ENCODE assay signal across 10 mouse cellular contexts in the genomic region with DNA sequence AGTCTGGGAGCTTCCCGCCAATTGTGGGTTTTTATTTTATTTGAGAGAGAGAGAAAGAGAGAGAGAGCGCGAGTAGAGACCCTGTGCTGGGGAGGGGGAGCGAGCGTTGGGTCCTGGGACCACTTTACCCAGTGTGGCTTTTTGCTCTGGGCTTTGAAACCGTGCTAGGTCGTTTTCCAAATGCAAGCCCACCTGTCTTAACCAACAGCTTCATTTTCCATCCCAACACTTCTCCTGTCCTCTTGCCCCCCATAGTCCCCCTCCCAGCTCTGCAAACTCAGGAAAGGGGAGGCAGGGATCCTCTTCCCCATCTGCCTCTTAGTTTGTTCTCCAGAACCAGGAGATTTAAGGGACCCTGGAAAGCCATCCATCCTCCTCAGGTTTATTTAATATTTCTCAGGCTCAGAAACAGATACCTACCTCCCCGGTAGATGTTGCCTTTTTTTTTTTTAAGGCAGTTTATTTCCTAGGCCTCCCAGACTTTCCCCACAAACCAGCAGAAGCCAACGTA. TPM values are rescaled to one million over a fixed set of nuclear protein-coding genes. Genes with fewer than 3 reads are reported as not detected.
DNase-seq lines count a peak whose midpoint lies in the region; ATAC-seq and TF ChIP-seq lines count a peak whose summit lies in the region.
"Had no signal": no experiment of that assay in that cellular context is flagged by ENCODE, and none has a peak within 500 bp of the region (broad histone marks: within the 10 kb centered on the region; RNA-seq: fewer than 3 reads in every experiment).

No protein-coding gene starts in this region.

- H3K9ac ChIP-seq in heart, embryonic 11.5 days (ENCODE audit: low read depth, low read length) = peak overlapping the region; percentile 59
- peak overlapping the region; percentile 48 for H3K9ac ChIP-seq in limb, embryonic 13.5 days

- TF ChIP-seq CTCF in testis, adult 2 months (IDR thresholded peaks at IDR 0.05; ENCODE audit: control insufficient read depth, insufficient read depth, insufficient replicate concordance, low read depth, low read length) = no peak

- 9% methylated on average over 9 of the region's 9 CpGs for WGBS in heart, embryonic 11.5 days (ENCODE audit: insufficient replicate concordance)
- 7% methylated on average over 9 of the region's 9 CpGs for WGBS in limb, embryonic 13.5 days

- H3K27ac ChIP-seq in heart, embryonic 11.5 days (ENCODE audit: low read depth, low read length) = no peak overlapping the region
- no peak overlapping the region for H3K27ac ChIP-seq in testis, adult 2 months (ENCODE audit: control insufficient read depth, insufficient read depth, low read depth, low read length)
- H3K27ac ChIP-seq in limb, embryonic 13.5 days = peak overlapping the region; percentile 22; the same call in 1 of the 2 replicates

- H3K4me1 ChIP-seq in heart, embryonic 11.5 days (ENCODE audit: control insufficient read depth, insufficient read depth, low read length) = peaks cover 11% of the 10 kb centered on the region
- peaks cover 6% of the 10 kb centered on the region for H3K4me1 ChIP-seq in testis, adult 2 months (ENCODE audit: control insufficient read depth, insufficient read depth, low read length)
- H3K4me1 ChIP-seq in limb, embryonic 13.5 days = peaks cover 15% of the 10 kb centered on the region

- H3K4me2 ChIP-seq in heart, embryonic 11.5 days = peak overlapping the region; percentile 61
- peak overlapping the region; percentile 61 for H3K4me2 ChIP-seq in limb, embryonic 13.5 days (replicated peaks)

- peaks cover 61% of the 10 kb centered on the region for H3K27me3 ChIP-seq in heart, embryonic 11.5 days (ENCODE audit: control insufficient read depth, insufficient read depth, low read length)
- peaks cover 7% of the 10 kb centered on the region for H3K27me3 ChIP-seq in testis, adult 2 months (ENCODE audit: control insufficient read depth, insufficient read depth, low read length)
- H3K27me3 ChIP-seq in limb, embryonic 13.5 days = peaks cover 89% of the 10 kb centered on the region

- ATAC-seq in heart, embryonic 11.5 days (replicated peaks; ENCODE audit: insufficient number of reproducible peaks, low FRiP score, low TSS enrichment) = no peak
- ATAC-seq in limb, embryonic 13.5 days (ENCODE audit: low FRiP score, low read depth) = no peak

- H3K4me3 ChIP-seq in heart, embryonic 11.5 days (ENCODE audit: low read depth, low read length) = peak overlapping the region; percentile 28
- H3K4me3 ChIP-seq in testis, adult 2 months (ENCODE audit: control insufficient read depth, low read depth, low read length) = peak overlapping the region; percentile 57
- H3K4me3 ChIP-seq in limb, embryonic 13.5 days = peak overlapping the region; percentile 38

- TF ChIP-seq POLR2A in testis, adult 2 months (IDR thresholded peaks at IDR 0.05; ENCODE audit: control insufficient read depth, low read depth, low read length) = no peak

- no peak for DNase-seq in heart, adult 18-20 months
- DNase-seq in testis, postnatal 14 days (ENCODE audit: low spot score) = no peak
- DNase-seq in urinary bladder, postnatal 25 days (ENCODE audit: low spot score) = no peak
- no peak for DNase-seq in ovary, postnatal 14 days (ENCODE audit: low spot score)
- DNase-seq in natural killer cell, adult 2 months (ENCODE audit: low spot score in 2 of 2) = no peak
- DNase-seq: right cerebral cortex, postnatal 14 days had no signal

- no peaks in the 10 kb centered on the region for H3K36me3 ChIP-seq in heart, embryonic 11.5 days (ENCODE audit: control insufficient read depth, insufficient read depth, low read length)
- no peaks in the 10 kb centered on the region for H3K36me3 ChIP-seq in testis, adult 2 months (ENCODE audit: control insufficient read depth, insufficient read depth, low read length)
- no peaks in the 10 kb centered on the region for H3K36me3 ChIP-seq in limb, embryonic 13.5 days

- no peaks in the 10 kb centered on the region for H3K9me3 ChIP-seq in heart, embryonic 11.5 days (replicated peaks; ENCODE audit: control insufficient read depth, low read length)
- H3K9me3 ChIP-seq in limb, embryonic 13.5 days = no peaks in the 10 kb centered on the region

RNA-seq across cellular contexts. Expression of a gene that starts 4.5 kb away (rescaled TPM):
- 4.5 and 7.4 TPM in 2 replicates for polyA plus RNA-seq in heart, embryonic 11.5 days (2014; fragmentation: Nextera tagmentation; extraction: Ambion mirVana)
- under 1 TPM; 0.46 to 0.62 TPM for total RNA-seq in heart, adult 18-20 months (2021)
- polyA plus RNA-seq in testis, adult 2 months (2012; rRNA removed) = 0.20 and 1.2 TPM in 2 replicates
- polyA plus RNA-seq in limb, embryonic 13.5 days (2015; fragmentation: Nextera tagmentation; extraction: Ambion mirVana) = 3.9 and 4.8 TPM in 2 replicates

RNA-seq across cellular contexts. Expression of a gene that starts 10.7 kb away (rescaled TPM):
- 0.19 TPM in 1 of 2 replicates, not detected in the other for polyA plus RNA-seq in heart, embryonic 11.5 days (2014; fragmentation: Nextera tagmentation; extraction: Ambion mirVana)
- total RNA-seq in heart, adult 18-20 months (2021) = not detected
- polyA plus RNA-seq in testis, adult 2 months (2012; rRNA removed) = not detected in 2 replicates
- polyA plus RNA-seq in limb, embryonic 13.5 days (2015; fragmentation: Nextera tagmentation; extraction: Ambion mirVana) = 0.13 TPM in 1 of 2 replicates, not detected in the other
- total RNA-seq: megakaryocyte progenitor cell, adult 5-6 weeks had no signal

RNA-seq across cellular contexts. Expression of a gene that starts 31.7 kb away (rescaled TPM):
- 0.74 and 1.0 TPM in 2 replicates for polyA plus RNA-seq in heart, embryonic 11.5 days (2014; fragmentation: Nextera tagmentation; extraction: Ambion mirVana)
- under 1 TPM; 0.12 to 0.57 TPM for total RNA-seq in heart, adult 18-20 months (2021)
- 5.6 and 6.7 TPM in 2 replicates for polyA plus RNA-seq in testis, adult 2 months (2012; rRNA removed)
- 0.17 and 0.55 TPM in 2 replicates for polyA plus RNA-seq in limb, embryonic 13.5 days (2015; fragmentation: Nextera tagmentation; extraction: Ambion mirVana)

RNA-seq across cellular contexts. Expression of a gene that starts 36.8 kb away (rescaled TPM):
- 0.21 and 0.77 TPM in 2 replicates for polyA plus RNA-seq in heart, embryonic 11.5 days (2014; fragmentation: Nextera tagmentation; extraction: Ambion mirVana)
- under 1 TPM; 0.62 to 0.64 TPM for total RNA-seq in heart, adult 18-20 months (2021)
- 0.07 and 1.3 TPM in 2 replicates for polyA plus RNA-seq in testis, adult 2 months (2012; rRNA removed)
- polyA plus RNA-seq in limb, embryonic 13.5 days (2015; fragmentation: Nextera tagmentation; extraction: Ambion mirVana) = 0.36 and 0.50 TPM in 2 replicates

RNA-seq across cellular contexts. Expression of a gene that starts 51.7 kb away (rescaled TPM):
- 0.65 and 2.4 TPM in 2 replicates for polyA plus RNA-seq in heart, embryonic 11.5 days (2014; fragmentation: Nextera tagmentation; extraction: Ambion mirVana)
- under 1 TPM; 0.12 to 0.21 TPM for total RNA-seq in heart, adult 18-20 months (2021)
- polyA plus RNA-seq in testis, adult 2 months (2012; rRNA removed) = 0.14 and 0.67 TPM in 2 replicates
- 0.97 and 1.5 TPM in 2 replicates for polyA plus RNA-seq in limb, embryonic 13.5 days (2015; fragmentation: Nextera tagmentation; extraction: Ambion mirVana)
